Mouse (Mus musculus) stomach, postnatal 0 days (tissue): ENCODE measurements at regions not wholly inside any gene's neighbourhood (a gene's known extent, or its start where the extent isn't known, plus 50 kb on each side); places are given as distances from the start of the nearest gene placed in this dataset.

Experiments used
- ATAC-seq: fragments of 200-750 bp; cut with Nextera tagmentation; 2 replicates; pipeline ENCODE4 v1.8.0; 2017; ENCODE audit not compliant: low FRiP score, low TSS enrichment
- DNase-seq: peaks from one replicate; pipeline ENCODE4 v3.0.0-alpha.2; 2016; ENCODE audit warnings: low spot score
- H3K27ac ChIP-seq: fragments of 300-500 bp; sonication (generic); replicated peaks from 2 replicates; pipeline ENCODE4 v1.5.1; 2014; ENCODE audit warnings: mild to moderate bottlenecking, control low read depth
- H3K27me3 ChIP-seq: fragments of 300-500 bp; sonication (generic); 2 replicates; pipeline ENCODE4 v1.6.1; 2014; ENCODE audit warnings: low read length; ENCODE audit not compliant: control insufficient read depth, insufficient read depth
- H3K36me3 ChIP-seq: fragments of 300-500 bp; sonication (generic); 2 replicates; pipeline ENCODE4 v1.6.1; 2014; ENCODE audit warnings: low read length, mixed read lengths; ENCODE audit not compliant: control insufficient read depth, insufficient read depth
- H3K4me1 ChIP-seq: fragments of 300-500 bp; sonication (generic); replicated peaks from 2 replicates; pipeline ENCODE4 v1.6.1; 2014; ENCODE audit warnings: antibody characterized with exemption; ENCODE audit not compliant: control insufficient read depth, insufficient read depth
- H3K4me2 ChIP-seq: fragments of 300-500 bp; sonication (generic); replicated peaks from 2 replicates; pipeline ENCODE4 v1.6.1; 2014; ENCODE audit warnings: low read depth, mild to moderate bottlenecking, control low read depth, moderate library complexity
- H3K4me3 ChIP-seq: fragments of 300-500 bp; sonication (generic); 2 replicates; pipeline ENCODE4 v1.5.1; 2014; ENCODE audit warnings: low read depth, low read length, control low read depth
- H3K9ac ChIP-seq: fragments of 300-500 bp; sonication (generic); 2 replicates; pipeline ENCODE4 v1.6.1; 2014; ENCODE audit warnings: mild to moderate bottlenecking, low read length, control low read depth, mixed read lengths
- H3K9me3 ChIP-seq: fragments of 300-500 bp; sonication (generic); 2 replicates; pipeline ENCODE4 v1.6.1; 2016; ENCODE audit warnings: low read length; ENCODE audit not compliant: control insufficient read depth
- CTCF ChIP-seq: IDR thresholded peaks from 2 replicates; pipeline ENCODE4 v1.5.1; 2016; ENCODE audit warnings: antibody characterized with exemption, low read depth, mild to moderate bottlenecking, moderate library complexity
- EP300 ChIP-seq: optimal IDR thresholded peaks from 2 replicates; pipeline ENCODE3; 2016; ENCODE audit warnings: antibody characterized with exemption
- WGBS: fragments of 180-500 bp; shearing (Covaris S2); extraction: QIAGEN DNeasy Blood & Tissue Kit; methylation state at CpG from one replicate; pipeline ENCODE4 v1.1.7; 2014; 5-methylcytosine and 5-hydroxymethylcytosine counted together

DNA sequence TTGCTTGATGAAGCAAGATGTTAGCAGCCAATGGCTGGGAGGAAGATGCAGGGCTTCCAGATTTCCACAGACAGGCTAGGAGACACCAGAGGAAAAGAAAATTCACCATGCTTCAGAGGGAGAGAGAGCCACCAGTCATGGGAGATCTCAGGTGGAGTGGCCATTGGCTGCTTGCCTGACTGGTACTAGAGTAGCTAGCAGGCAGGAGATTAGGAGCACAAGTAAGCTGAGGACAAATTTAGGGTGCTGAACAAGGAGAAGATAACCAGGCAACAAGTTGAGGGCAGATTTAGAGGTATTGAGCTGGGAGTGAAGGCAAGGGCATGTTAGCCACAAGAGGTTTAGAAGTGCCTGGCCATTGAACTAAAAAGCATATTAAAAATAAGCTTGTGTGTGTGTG, 63.3 kb upstream of the Pou3f3 start:
- no peak for ATAC-seq
- TF ChIP-seq EP300 (no peak), CTCF (no peak)
- H3K36me3 ChIP-seq, result no peaks in the 10 kb centered on the region

GRCm38 (mm10) chr1:42636558-42636957, 59.0 kb upstream of the Pou3f3 start:
- no peak for DNase-seq
- Histone ChIP-seq H3K36me3 (no peaks in the 10 kb centered on the region), H3K4me1 (no peaks in the 10 kb centered on the region), H3K27ac (no peak overlapping the region), H3K4me2 (no peak overlapping the region), H3K9me3 (no peaks in the 10 kb centered on the region), H3K9ac (no peak overlapping the region), H3K27me3 (no peaks in the 10 kb centered on the region), H3K4me3 (no peak overlapping the region)
- ATAC-seq, result no peak
- no peak for TF ChIP-seq CTCF
- TF ChIP-seq EP300, result no peak
- 36% methylated on average over 5 of the region's 5 CpGs for WGBS

More for the DNA sequence above, 63.3 kb upstream of the Pou3f3 start:
- no peak overlapping the region for H3K4me3 ChIP-seq
- no peaks in the 10 kb centered on the region for H3K9me3 ChIP-seq
- no peaks in the 10 kb centered on the region for H3K4me1 ChIP-seq
- no peak overlapping the region for H3K4me2 ChIP-seq
- no peak overlapping the region for H3K9ac ChIP-seq
- no peak overlapping the region for H3K27ac ChIP-seq
- DNase-seq, result no peak
- H3K27me3 ChIP-seq, result no peaks in the 10 kb centered on the region
